Mouse (Mus musculus) lung, adult 2 months (tissue): ENCODE data around the gene Sh3pxd2a.

ENCODE experiments used
- CTCF ChIP-seq: fragments of 200-500 bp; IDR thresholded peaks from 2 replicates; pipeline ENCODE4 v1.5.1; 2011; ENCODE audit warnings: mild to moderate bottlenecking, low read length, control low read depth; ENCODE audit not compliant: insufficient read depth
- POLR2A ChIP-seq: fragments of 200-500 bp; IDR thresholded peaks from 2 replicates; pipeline ENCODE4 v1.6.1; 2011; ENCODE audit warnings: low read depth, mild to moderate bottlenecking, control low read depth, low read length, borderline replicate concordance; ENCODE audit errors: extremely low read depth

GRCm38 (mm10) chr19:47446130-47446529 lies 18.1 kb downstream of the Sh3pxd2a start:
- no peak for TF ChIP-seq CTCF
- no peak for TF ChIP-seq POLR2A
